Mouse (Mus musculus) forebrain, embryonic 12.5 days (tissue): ENCODE results near the gene Arl6ip4. TPM values are rescaled to one million over a fixed set of nuclear protein-coding genes. Genes with fewer than 3 reads are reported as not detected.

Experiments used
- ATAC-seq: fragments of 200-750 bp; cut with Nextera tagmentation; 2 replicates; pipeline ENCODE4 v1.8.0; 2017; ENCODE audit warnings: moderate TSS enrichment; ENCODE audit not compliant: low FRiP score
- H3K27ac ChIP-seq: fragments of 300-500 bp; sonication (generic); 2 replicates; pipeline ENCODE4 v1.5.1; 2016; ENCODE audit warnings: mild to moderate bottlenecking
- H3K27me3 ChIP-seq: fragments of 300-500 bp; sonication (generic); 2 replicates; pipeline ENCODE4 v1.6.1; 2016; ENCODE audit warnings: mild to moderate bottlenecking
- H3K36me3 ChIP-seq: fragments of 300-500 bp; sonication (generic); replicated peaks from 2 replicates; pipeline ENCODE4 v1.6.1; 2016; ENCODE audit warnings: mild to moderate bottlenecking
- H3K4me1 ChIP-seq: fragments of 300-500 bp; sonication (generic); 2 replicates; pipeline ENCODE4 v1.6.1; 2016
- H3K4me2 ChIP-seq: fragments of 300-500 bp; sonication (generic); 2 replicates; pipeline ENCODE4 v1.6.1; 2016; ENCODE audit warnings: mild to moderate bottlenecking, moderate library complexity
- H3K4me3 ChIP-seq: fragments of 300-500 bp; sonication (generic); replicated peaks from 2 replicates; pipeline ENCODE4 v1.5.1; 2016; ENCODE audit warnings: mild to moderate bottlenecking
- H3K9ac ChIP-seq: fragments of 300-500 bp; sonication (generic); 2 replicates; pipeline ENCODE4 v1.6.1; 2016; ENCODE audit warnings: mild to moderate bottlenecking
- H3K9me3 ChIP-seq: fragments of 300-500 bp; sonication (generic); 2 replicates; pipeline ENCODE4 v1.6.1; 2016
- WGBS: fragments of 180-500 bp; shearing (Covaris S2); methylation state at CpG from one replicate; pipeline ENCODE4 v1.1.7; 2016; 5-methylcytosine and 5-hydroxymethylcytosine counted together
- polyA plus RNA-seq: library from polyadenylated mRNA; unstranded; fragments of >200 nt; fragmentation: Nextera tagmentation; extraction: Ambion mirVana; gene quantifications from 2 replicates; pipeline ENCODE4 v1.2.1, GENCODE M21; 2016

The Arl6ip4 gene
- polyA plus RNA-seq, 1 experiment from 2014 or later = 97.1 TPM

- no peaks in the 10 kb centered on the region for H3K36me3 ChIP-seq
- H3K4me1 ChIP-seq = peaks cover 70% of the 10 kb centered on the region
- no peaks in the 10 kb centered on the region for H3K9me3 ChIP-seq
- no peak overlapping the region for H3K27ac ChIP-seq
- H3K27me3 ChIP-seq = 0 out of 2 replicates have a peak, but pooled peaks cover 2% of the 10 kb centered on the region
- no peak for ATAC-seq
- H3K4me2 ChIP-seq = no peak overlapping the region
- no peak overlapping the region for H3K9ac ChIP-seq
- 88% methylated on average over 11 of the region's 11 CpGs for WGBS
- H3K4me3 ChIP-seq = no peak overlapping the region
These were observed 47.6 kb downstream of the Arl6ip4 start for GRCm38 (mm10) chr5:124163445-124163844.

DNA sequence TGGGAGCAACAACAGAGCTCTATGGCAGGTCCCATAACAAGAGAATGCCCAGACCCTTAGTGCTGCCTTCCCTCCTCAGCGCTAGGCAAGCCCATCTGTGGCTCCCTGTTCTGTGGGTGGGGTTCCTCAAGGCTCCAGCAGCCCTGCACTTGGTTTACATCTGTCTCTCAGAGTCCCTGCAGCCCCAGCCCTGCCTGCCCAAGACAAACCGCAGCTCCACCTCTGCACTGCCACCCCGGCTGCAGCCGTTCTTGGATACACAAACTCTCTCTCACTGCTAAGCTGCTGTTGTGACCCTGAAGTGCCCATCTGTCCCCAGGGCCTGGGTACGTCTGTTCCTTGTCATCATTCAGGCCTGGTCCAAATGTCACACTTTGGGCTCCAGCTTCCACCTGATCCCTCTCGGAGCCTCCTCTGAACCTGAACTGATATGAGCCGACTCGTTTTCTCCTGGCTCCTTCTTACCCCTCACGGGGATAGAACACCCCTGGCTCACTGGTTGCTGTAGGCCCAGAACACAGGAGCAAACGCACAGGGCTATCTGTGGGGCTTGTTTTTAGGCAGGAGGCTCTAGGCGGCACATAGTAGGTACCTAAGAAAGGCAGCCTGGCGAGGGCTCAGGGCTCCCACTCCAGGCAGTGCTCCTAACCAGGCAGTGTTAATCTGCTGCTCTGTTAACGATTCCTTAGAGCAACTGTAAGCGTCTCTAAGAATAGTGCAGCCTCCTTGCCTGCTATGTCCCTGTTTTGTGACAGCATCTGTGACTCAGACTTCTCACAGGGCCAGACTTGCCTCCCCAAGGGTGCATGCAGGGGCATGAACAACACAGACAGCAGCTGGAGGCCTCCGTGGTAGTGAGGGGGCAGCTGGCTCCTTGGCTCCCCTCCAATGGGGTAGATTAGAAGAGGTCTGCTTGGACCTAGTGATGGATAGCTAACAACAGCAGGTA is 50.0 kb downstream of the Arl6ip4 start:
- no peaks in the 10 kb centered on the region for H3K9me3 ChIP-seq
- H3K4me1 ChIP-seq = peaks cover 67% of the 10 kb centered on the region
- peak overlapping the region; percentile 18; the same call in 1 of the 2 replicates for H3K9ac ChIP-seq
- WGBS = 44% methylated on average over 15 of the region's 15 CpGs
- ATAC-seq = no peak
- no peaks in the 10 kb centered on the region for H3K36me3 ChIP-seq
- no peak overlapping the region for H3K4me2 ChIP-seq
- H3K4me3 ChIP-seq = no peak overlapping the region
- H3K27me3 ChIP-seq = 0 out of 2 replicates have a peak, but pooled peaks cover 2% of the 10 kb centered on the region
- H3K27ac ChIP-seq = peak overlapping the region; percentile 76

- Histone ChIP-seq H3K4me2 (no peak overlapping the region), H3K27ac (peak overlapping the region; percentile 76; the same call in 1 of the 2 replicates), H3K27me3 (no peaks in the 10 kb centered on the region), H3K4me3 (no peak overlapping the region), H3K9me3 (no peaks in the 10 kb centered on the region), H3K36me3 (no peaks in the 10 kb centered on the region), H3K9ac (no peak overlapping the region), H3K4me1 (peaks cover 67% of the 10 kb centered on the region)
- no peak for ATAC-seq
These were observed 50.9 kb downstream of the Arl6ip4 start for GRCm38 (mm10) chr5:124166741-124167140.

DNA sequence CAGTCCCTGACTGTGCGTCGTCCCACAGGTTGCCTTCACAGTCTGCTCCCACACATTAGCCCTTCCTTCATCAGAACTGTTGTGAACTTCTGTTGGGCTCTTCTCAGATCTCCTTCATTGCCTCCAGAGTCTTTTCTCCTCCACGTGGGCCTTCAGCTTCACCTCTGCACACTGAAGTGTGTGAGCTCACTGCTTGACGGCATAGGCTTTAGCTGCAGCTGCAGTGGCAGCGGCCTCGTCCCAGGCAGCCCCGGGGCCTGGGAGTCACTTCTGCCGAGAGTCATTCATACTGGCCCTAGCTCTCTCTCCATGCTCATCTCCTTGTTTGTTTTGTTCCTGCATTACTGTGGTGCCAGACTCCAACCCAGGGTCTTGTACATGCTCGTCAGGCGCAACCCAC is 51.7 kb downstream of the Arl6ip4 start:
- Histone ChIP-seq H3K4me1 (peaks cover 60% of the 10 kb centered on the region), H3K9ac (no peak overlapping the region), H3K4me2 (no peak overlapping the region), H3K4me3 (no peak overlapping the region), H3K9me3 (no peaks in the 10 kb centered on the region), H3K36me3 (no peaks in the 10 kb centered on the region), H3K27me3 (no peaks in the 10 kb centered on the region), H3K27ac (no peak overlapping the region)
- WGBS = 75% methylated on average over 10 of the region's 10 CpGs
- ATAC-seq = no peak

Other genes starting within 250 kb of the Arl6ip4 start
- gene Hcar1, start 236.1 kb upstream of the Arl6ip4 start, polyA plus RNA-seq = 0.09 and 0.17 TPM in 2 replicates
- gene Denr, start 208.9 kb upstream of the Arl6ip4 start, polyA plus RNA-seq = 161 and 171 TPM in 2 replicates
- 1.4 and 3.4 TPM in 2 replicates for gene Gm43518, start 188.7 kb upstream of the Arl6ip4 start, polyA plus RNA-seq
- 4.4 and 5.6 TPM in 2 replicates for gene Ccdc62, start 185.4 kb upstream of the Arl6ip4 start, polyA plus RNA-seq
- gene Hip1r, start 142.5 kb upstream of the Arl6ip4 start, polyA plus RNA-seq = 16.0 and 17.9 TPM in 2 replicates
- gene Vps37b, start 83.8 kb upstream of the Arl6ip4 start, polyA plus RNA-seq = 70.5 and 73.4 TPM in 2 replicates
- 2.9 and 3.3 TPM in 2 replicates for gene Abcb9, start 20.3 kb upstream of the Arl6ip4 start, polyA plus RNA-seq
- 17.7 and 19.1 TPM in 2 replicates for gene Ogfod2, start 3.8 kb upstream of the Arl6ip4 start, polyA plus RNA-seq
- gene Pitpnm2, start 133.7 kb downstream of the Arl6ip4 start, polyA plus RNA-seq = 6.8 and 8.9 TPM in 2 replicates
- 24.4 and 24.7 TPM in 2 replicates for gene Mphosph9, start 211.9 kb downstream of the Arl6ip4 start, polyA plus RNA-seq
- 19.2 and 23.0 TPM in 2 replicates for gene 2810006K23Rik, start 212.0 kb downstream of the Arl6ip4 start, polyA plus RNA-seq
- gene Cdk2ap1, start 247.0 kb downstream of the Arl6ip4 start, polyA plus RNA-seq = 81.1 and 105 TPM in 2 replicates